Mouse (Mus musculus) embryonic facial prominence, embryonic 13.5 days (tissue): ENCODE results near the gene Csf2rb2. TPM values are rescaled to one million over a fixed set of nuclear protein-coding genes. Genes with fewer than 3 reads are reported as not detected.

Experiments
- ATAC-seq: fragments of 200-750 bp; cut with Nextera tagmentation; 2 replicates; pipeline ENCODE4 v1.8.0; 2017; ENCODE audit warnings: low read depth; ENCODE audit not compliant: insufficient number of reproducible peaks, insufficient read depth, low FRiP score, low TSS enrichment
- H3K27ac ChIP-seq: fragments of 300-500 bp; sonication (generic); 2 replicates; pipeline ENCODE4 v1.5.1; 2015; ENCODE audit warnings: moderate library complexity, mild to moderate bottlenecking, inconsistent platforms
- H3K27me3 ChIP-seq: fragments of 300-500 bp; sonication (generic); 2 replicates; pipeline ENCODE4 v1.6.1; 2015; ENCODE audit warnings: mild to moderate bottlenecking, inconsistent platforms
- H3K36me3 ChIP-seq: fragments of 300-500 bp; sonication (generic); 2 replicates; pipeline ENCODE4 v1.6.1; 2015; ENCODE audit warnings: mild to moderate bottlenecking, inconsistent platforms
- H3K4me1 ChIP-seq: fragments of 300-500 bp; sonication (generic); 2 replicates; pipeline ENCODE4 v1.6.1; 2015; ENCODE audit warnings: inconsistent platforms
- H3K4me2 ChIP-seq: fragments of 300-500 bp; sonication (generic); 2 replicates; pipeline ENCODE4 v1.6.1; 2015; ENCODE audit warnings: moderate library complexity, mild to moderate bottlenecking, inconsistent platforms
- H3K4me3 ChIP-seq: fragments of 300-500 bp; sonication (generic); 2 replicates; pipeline ENCODE4 v1.5.1; 2015; ENCODE audit warnings: mild to moderate bottlenecking, inconsistent platforms
- H3K9ac ChIP-seq: fragments of 300-500 bp; sonication (generic); 2 replicates; pipeline ENCODE4 v1.6.1; 2015; ENCODE audit warnings: mild to moderate bottlenecking, inconsistent platforms
- H3K9me3 ChIP-seq: fragments of 300-500 bp; sonication (generic); 2 replicates; pipeline ENCODE4 v1.6.1; 2016; ENCODE audit warnings: inconsistent platforms
- WGBS: fragments of 180-500 bp; shearing (Covaris S2); methylation state at CpG from one replicate; pipeline ENCODE4 v1.1.7; 2015; ENCODE audit warnings: mixed read lengths; 5-methylcytosine and 5-hydroxymethylcytosine counted together
- polyA plus RNA-seq: library from polyadenylated mRNA; unstranded; fragments of >200 nt; fragmentation: Nextera tagmentation; extraction: Ambion mirVana; gene quantifications from 2 replicates; pipeline ENCODE4 v1.2.1, GENCODE M21; 2015

Gene Csf2rb2
- polyA plus RNA-seq, 1 experiment from 2014 or later = 0.70 TPM

GRCm38 (mm10) chr15:78247659-78248058 is 57.9 kb downstream of the Csf2rb2 start:
- Histone ChIP-seq H3K27ac (no peak overlapping the region), H3K4me1 (no peaks in the 10 kb centered on the region), H3K9ac (no peak overlapping the region), H3K4me2 (no peak overlapping the region), H3K4me3 (no peak overlapping the region), H3K9me3 (no peaks in the 10 kb centered on the region), H3K36me3 (no peaks in the 10 kb centered on the region), H3K27me3 (0 out of 2 replicates have a peak, but pooled peaks cover under 1% of the 10 kb centered on the region)
- no peak for ATAC-seq
- 57% methylated on average over 2 of the region's 2 CpGs for WGBS

GRCm38 (mm10) chr15:78246143-78247116 is 59.1 kb downstream of the Csf2rb2 start:
- H3K9me3 ChIP-seq = no peaks in the 10 kb centered on the region
- no peaks in the 10 kb centered on the region for H3K36me3 ChIP-seq
- ATAC-seq = no peak
- no peaks in the 10 kb centered on the region for H3K4me1 ChIP-seq
- H3K4me2 ChIP-seq = no peak overlapping the region
- no peaks in the 10 kb centered on the region for H3K27me3 ChIP-seq
- no peak overlapping the region for H3K27ac ChIP-seq
- WGBS = 75% methylated on average over 18 of the region's 18 CpGs
- no peak overlapping the region for H3K4me3 ChIP-seq
- H3K9ac ChIP-seq = no peak overlapping the region

GRCm38 (mm10) chr15:78244695-78245492 is 60.6 kb downstream of the Csf2rb2 start, which contains the start of gene Ncf4:
Gene Ncf4, plus strand, starts transcription at chr15:78244801.
- Histone ChIP-seq H3K9me3 (no peaks in the 10 kb centered on the region), H3K4me2 (no peak within 1 kb of the TSS), H3K4me3 (no peak within 1 kb of the TSS), H3K27me3 (no peaks in the 10 kb centered on the region), H3K4me1 (no peaks in the 10 kb centered on the region), H3K9ac (no peak within 1 kb of the TSS), H3K27ac (no peak within 1 kb of the TSS), H3K36me3 (no peaks in the 10 kb centered on the region)
- 66% methylated on average over 7 of the region's 7 CpGs for WGBS
- ATAC-seq = no peak

GRCm38 (mm10) chr15:78243774-78244173 is 61.7 kb downstream of the Csf2rb2 start:
- no peaks in the 10 kb centered on the region for H3K4me1 ChIP-seq
- no peaks in the 10 kb centered on the region for H3K36me3 ChIP-seq
- peaks cover 3% of the 10 kb centered on the region; the same call in 1 of the 2 replicates for H3K27me3 ChIP-seq
- no peak overlapping the region for H3K4me2 ChIP-seq
- no peak for ATAC-seq
- H3K27ac ChIP-seq = no peak overlapping the region
- H3K4me3 ChIP-seq = no peak overlapping the region
- no peaks in the 10 kb centered on the region for H3K9me3 ChIP-seq
- no peak overlapping the region for H3K9ac ChIP-seq
- whole genome bisulfite sequencing = 68% methylated on average over 6 of the region's 6 CpGs

GRCm38 (mm10) chr15:78243061-78243460 is 62.5 kb downstream of the Csf2rb2 start:
- Histone ChIP-seq H3K36me3 (no peaks in the 10 kb centered on the region), H3K9ac (no peak overlapping the region), H3K4me2 (no peak overlapping the region), H3K4me1 (no peaks in the 10 kb centered on the region), H3K27me3 (peaks cover 6% of the 10 kb centered on the region; the same call in 1 of the 2 replicates), H3K9me3 (no peaks in the 10 kb centered on the region), H3K27ac (no peak overlapping the region), H3K4me3 (no peak overlapping the region)
- ATAC-seq = no peak
- 71% methylated on average over 8 of the region's 8 CpGs for WGBS

GRCm38 (mm10) chr15:78241335-78241734 is 64.2 kb downstream of the Csf2rb2 start:
- Histone ChIP-seq H3K36me3 (no peaks in the 10 kb centered on the region), H3K4me2 (no peak overlapping the region), H3K9ac (no peak overlapping the region), H3K27me3 (peaks cover 6% of the 10 kb centered on the region; the same call in 1 of the 2 replicates), H3K27ac (no peak overlapping the region), H3K4me3 (no peak overlapping the region), H3K4me1 (no peaks in the 10 kb centered on the region), H3K9me3 (no peaks in the 10 kb centered on the region)
- no peak for ATAC-seq
- WGBS = 31% methylated on average over 11 of the region's 11 CpGs

- ATAC-seq = no peak
- Histone ChIP-seq H3K27ac (no peak overlapping the region), H3K9ac (no peak overlapping the region), H3K36me3 (no peaks in the 10 kb centered on the region), H3K9me3 (no peaks in the 10 kb centered on the region), H3K4me1 (no peaks in the 10 kb centered on the region), H3K4me2 (no peak overlapping the region), H3K4me3 (no peak overlapping the region), H3K27me3 (peaks cover 6% of the 10 kb centered on the region; the same call in 1 of the 2 replicates)
- 76% methylated on average over 14 of the region's 14 CpGs for whole genome bisulfite sequencing
Observed at GRCm38 (mm10) chr15:78239956-78240617, 65.4 kb downstream of the Csf2rb2 start.

GRCm38 (mm10) chr15:78239453-78239852 is 66.1 kb downstream of the Csf2rb2 start:
- WGBS = 23% methylated on average over 10 of the region's 10 CpGs
- no peak for ATAC-seq
- H3K27ac ChIP-seq = no peak overlapping the region
- H3K4me3 ChIP-seq = no peak overlapping the region
- no peak overlapping the region for H3K9ac ChIP-seq
- H3K36me3 ChIP-seq = no peaks in the 10 kb centered on the region
- H3K9me3 ChIP-seq = no peaks in the 10 kb centered on the region
- H3K4me2 ChIP-seq = no peak overlapping the region
- H3K27me3 ChIP-seq = peaks cover 6% of the 10 kb centered on the region; the same call in 1 of the 2 replicates
- no peaks in the 10 kb centered on the region for H3K4me1 ChIP-seq

GRCm38 (mm10) chr15:78234823-78235509 is 70.6 kb downstream of the Csf2rb2 start:
- Histone ChIP-seq H3K9me3 (peaks cover 3% of the 10 kb centered on the region; the same call in 1 of the 2 replicates), H3K27ac (no peak overlapping the region), H3K36me3 (no peaks in the 10 kb centered on the region), H3K4me2 (no peak overlapping the region), H3K9ac (no peak overlapping the region), H3K4me3 (no peak overlapping the region), H3K4me1 (peaks cover 6% of the 10 kb centered on the region; the same call in 1 of the 2 replicates), H3K27me3 (peaks cover 6% of the 10 kb centered on the region; the same call in 1 of the 2 replicates)
- 67% methylated on average over 5 of the region's 5 CpGs for WGBS
- ATAC-seq = no peak
